Mouse (Mus musculus) right cerebral cortex, adult 18-20 months (tissue): ENCODE results near the gene Orai1.

Experiments used
- DNase-seq: peaks from one replicate; pipeline ENCODE4 v3.0.0; 2022; ENCODE audit warnings: mixed read lengths

Gene Orai1

GRCm38 (mm10) chr5:123068714-123069113 is 53.8 kb downstream of the Orai1 start:
- no peak for DNase-seq

- peak; percentile 94 for DNase-seq
These were observed 60.9 kb downstream of the Orai1 start for GRCm38 (mm10) chr5:123075576-123076418.

DNA sequence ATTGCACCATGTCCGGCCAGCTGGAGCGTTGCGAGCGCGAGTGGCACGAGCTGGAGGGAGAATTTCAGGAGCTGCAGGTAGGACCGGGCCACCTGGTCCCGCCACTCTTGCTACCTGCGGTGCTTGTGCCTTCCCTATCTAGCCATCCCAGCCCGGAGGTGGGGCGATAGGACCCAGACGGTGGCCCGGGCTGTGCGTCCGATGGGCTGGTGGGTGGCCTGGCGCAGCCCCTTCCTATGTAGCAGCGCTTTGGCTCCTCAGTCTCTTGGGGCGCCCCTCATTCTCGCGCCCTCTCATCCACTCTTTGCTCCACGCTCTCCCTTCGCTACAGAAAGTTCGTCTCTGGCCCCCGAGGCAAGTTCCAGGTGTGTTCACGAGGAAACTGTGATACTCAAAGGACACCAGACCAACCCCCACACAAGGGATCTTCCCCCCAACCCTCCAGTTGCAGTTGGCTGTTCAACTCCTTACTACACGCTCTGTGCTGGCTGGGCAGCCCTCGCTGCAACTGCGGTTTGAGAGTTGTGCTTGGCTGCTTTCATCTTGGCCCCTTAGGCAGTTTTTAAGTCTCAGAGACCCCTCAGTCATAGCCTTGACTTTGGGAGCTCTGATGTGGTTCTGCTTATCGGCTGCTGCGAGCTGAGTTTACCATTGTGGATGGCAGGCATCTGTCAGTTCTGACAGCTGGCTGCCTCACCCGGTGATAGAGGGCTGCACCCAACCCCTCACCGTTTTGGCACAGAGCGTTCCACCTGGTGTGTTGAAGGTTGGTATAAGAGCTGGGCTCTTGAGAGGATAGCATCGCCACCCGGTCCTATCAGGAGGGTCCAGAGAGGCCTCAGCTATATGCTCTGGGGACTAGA is 61.8 kb downstream of the Orai1 start:
- DNase-seq, result no peak

- DNase-seq, result no peak
These were observed 64.7 kb downstream of the Orai1 start for GRCm38 (mm10) chr5:123079568-123079967.

DNA sequence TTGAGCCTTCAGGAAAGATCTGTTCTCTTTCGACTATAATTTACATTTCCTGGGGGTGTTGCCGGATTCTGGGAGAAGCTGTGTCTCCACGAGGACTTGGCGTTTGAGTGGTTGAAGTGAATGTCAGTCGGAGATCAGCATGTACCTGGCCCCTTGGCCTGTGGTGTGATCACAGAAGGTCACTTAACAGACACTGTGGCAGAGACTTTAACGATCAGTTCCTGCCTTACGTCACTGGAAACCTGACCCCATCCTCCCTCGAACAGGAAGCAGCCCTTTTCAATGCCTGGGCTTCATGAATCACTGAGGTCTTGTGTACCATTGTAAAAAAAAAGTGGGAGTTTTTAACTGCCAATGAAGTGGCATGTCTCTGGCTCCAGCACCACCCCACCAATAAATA is 65.2 kb downstream of the Orai1 start:
- no peak for DNase-seq
